Mouse (Mus musculus) G1E (cell line): ENCODE results near the gene Gm10762.

Experiments used
- CTCF ChIP-seq: IDR thresholded peaks from 2 replicates; pipeline ENCODE4 v1.5.1; 2012; ENCODE audit warnings: low read depth, low read length, inconsistent platforms, mixed read lengths
- GATA1 ChIP-seq: IDR thresholded peaks from 2 replicates; pipeline ENCODE4 v1.6.1; 2012; ENCODE audit warnings: borderline replicate concordance, low read length, inconsistent platforms, mixed read lengths
- GATA2 ChIP-seq: IDR thresholded peaks from 2 replicates; pipeline ENCODE4 v1.6.1; 2012; ENCODE audit warnings: low read depth, low read length, inconsistent platforms, borderline replicate concordance
- POLR2AphosphoS5 ChIP-seq: IDR thresholded peaks from 2 replicates; pipeline ENCODE4 v1.6.1; 2012; ENCODE audit warnings: low read depth, low read length, inconsistent platforms; ENCODE audit not compliant: insufficient replicate concordance
- TAL1 ChIP-seq: conservative IDR thresholded peaks from 2 replicates; pipeline ENCODE4 v1.6.1; 2012; ENCODE audit warnings: low read depth, low read length, inconsistent platforms, mixed read lengths

GRCm38 (mm10) chr2:128954186-128954585 is 13.3 kb downstream of the Gm10762 start:
- TF ChIP-seq CTCF (no peak), GATA1 (no peak), GATA2 (no peak), TAL1 (no peak), POLR2AphosphoS5 (no peak)
